Mouse (Mus musculus) stomach, embryonic 16.5 days (tissue): ENCODE data around the gene Anapc2. TPM values are rescaled to one million over a fixed set of nuclear protein-coding genes. Genes with fewer than 3 reads are reported as not detected.
A peak's percentile ranks its signal among the peaks of the same experiment; 100 is the strongest.

Experiments
- ATAC-seq: fragments of 200-750 bp; cut with Nextera tagmentation; 2 replicates; pipeline ENCODE4 v1.8.0; 2017; ENCODE audit warnings: moderate number of reproducible peaks, moderate TSS enrichment; ENCODE audit not compliant: insufficient read depth, low FRiP score
- H3K27ac ChIP-seq: fragments of 300-500 bp; sonication (generic); 2 replicates; pipeline ENCODE4 v1.5.1; 2014; ENCODE audit warnings: low read length
- H3K27me3 ChIP-seq: fragments of 300-500 bp; sonication (generic); 2 replicates; pipeline ENCODE4 v1.6.1; 2014; ENCODE audit warnings: low read length, control low read depth, mixed read lengths; ENCODE audit not compliant: control insufficient read depth, insufficient read depth
- H3K36me3 ChIP-seq: fragments of 300-500 bp; sonication (generic); 2 replicates; pipeline ENCODE4 v1.6.1; 2014; ENCODE audit warnings: low read length; ENCODE audit not compliant: control insufficient read depth, insufficient read depth
- H3K4me1 ChIP-seq: fragments of 300-500 bp; sonication (generic); 2 replicates; pipeline ENCODE4 v1.6.1; 2014; ENCODE audit warnings: low read length, control low read depth, mixed read lengths; ENCODE audit not compliant: control insufficient read depth, insufficient read depth
- H3K4me2 ChIP-seq: fragments of 300-500 bp; sonication (generic); 2 replicates; pipeline ENCODE4 v1.6.1; 2014; ENCODE audit warnings: low read depth, low read length, mixed read lengths
- H3K4me3 ChIP-seq: fragments of 300-500 bp; sonication (generic); replicated peaks from 2 replicates; pipeline ENCODE4 v1.5.1; 2014; ENCODE audit warnings: mild to moderate bottlenecking, low read length
- H3K9ac ChIP-seq: fragments of 300-500 bp; sonication (generic); 2 replicates; pipeline ENCODE4 v1.6.1; 2014; ENCODE audit warnings: low read length
- H3K9me3 ChIP-seq: fragments of 300-500 bp; sonication (generic); replicated peaks from 2 replicates; pipeline ENCODE4 v1.6.1; 2016; ENCODE audit warnings: low read length, control low read depth; ENCODE audit not compliant: control insufficient read depth
- WGBS: fragments of 180-500 bp; shearing (Covaris S2); extraction: QIAGEN DNeasy Blood & Tissue Kit; methylation state at CpG from one replicate; pipeline ENCODE4 v1.1.7; 2014; 5-methylcytosine and 5-hydroxymethylcytosine counted together
- polyA plus RNA-seq: library from polyadenylated mRNA; unstranded; fragments of >200 nt; fragmentation: Nextera tagmentation; extraction: Ambion mirVana; gene quantifications from 2 replicates; pipeline ENCODE4 v1.2.1, GENCODE M21; 2015

The Anapc2 gene
- polyA plus RNA-seq, 1 experiment from 2014 or later = 123 TPM

DNA sequence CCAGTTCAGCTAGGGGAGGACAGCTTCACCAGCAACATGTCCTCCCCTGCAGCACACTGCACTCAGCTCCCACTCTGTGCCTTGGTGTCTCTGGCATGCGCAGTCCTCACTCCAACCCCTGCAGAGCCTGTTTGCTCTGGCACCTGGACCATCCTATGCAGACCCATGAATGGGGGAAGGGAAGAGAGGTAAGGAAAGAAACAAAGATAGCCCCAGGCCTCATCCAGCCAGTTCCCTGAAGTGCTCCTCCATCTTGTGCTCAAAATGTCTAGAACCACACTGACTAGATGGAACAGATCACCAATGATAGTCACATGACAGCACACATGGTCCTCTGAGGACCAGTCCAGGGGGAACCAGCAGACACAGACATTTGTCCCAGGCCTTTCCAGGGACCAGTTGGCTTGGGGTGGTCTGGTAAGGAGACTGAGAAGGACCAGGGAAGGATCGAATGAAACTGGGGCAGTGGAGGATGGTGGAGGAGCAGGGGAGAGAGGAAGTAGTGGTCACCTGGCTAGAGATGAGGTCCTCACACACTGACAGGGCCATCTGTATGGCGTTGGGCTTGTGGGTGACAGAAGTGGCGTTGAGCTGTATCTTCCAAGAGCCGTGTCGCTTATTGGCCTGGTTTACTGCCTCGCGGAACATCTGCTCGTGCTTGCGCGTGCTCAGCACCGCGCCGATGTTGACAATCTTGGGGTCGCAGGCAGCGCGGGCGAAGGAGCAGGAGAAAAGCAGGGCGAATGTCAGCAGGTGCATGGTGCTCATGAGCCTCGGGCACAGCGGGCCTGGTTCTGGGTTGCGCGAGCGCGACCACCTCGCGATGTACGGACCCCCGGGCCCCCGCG is 46.1 kb downstream of the Anapc2 start:
- 5% methylated on average over 31 of the region's 31 CpGs for WGBS

DNA sequence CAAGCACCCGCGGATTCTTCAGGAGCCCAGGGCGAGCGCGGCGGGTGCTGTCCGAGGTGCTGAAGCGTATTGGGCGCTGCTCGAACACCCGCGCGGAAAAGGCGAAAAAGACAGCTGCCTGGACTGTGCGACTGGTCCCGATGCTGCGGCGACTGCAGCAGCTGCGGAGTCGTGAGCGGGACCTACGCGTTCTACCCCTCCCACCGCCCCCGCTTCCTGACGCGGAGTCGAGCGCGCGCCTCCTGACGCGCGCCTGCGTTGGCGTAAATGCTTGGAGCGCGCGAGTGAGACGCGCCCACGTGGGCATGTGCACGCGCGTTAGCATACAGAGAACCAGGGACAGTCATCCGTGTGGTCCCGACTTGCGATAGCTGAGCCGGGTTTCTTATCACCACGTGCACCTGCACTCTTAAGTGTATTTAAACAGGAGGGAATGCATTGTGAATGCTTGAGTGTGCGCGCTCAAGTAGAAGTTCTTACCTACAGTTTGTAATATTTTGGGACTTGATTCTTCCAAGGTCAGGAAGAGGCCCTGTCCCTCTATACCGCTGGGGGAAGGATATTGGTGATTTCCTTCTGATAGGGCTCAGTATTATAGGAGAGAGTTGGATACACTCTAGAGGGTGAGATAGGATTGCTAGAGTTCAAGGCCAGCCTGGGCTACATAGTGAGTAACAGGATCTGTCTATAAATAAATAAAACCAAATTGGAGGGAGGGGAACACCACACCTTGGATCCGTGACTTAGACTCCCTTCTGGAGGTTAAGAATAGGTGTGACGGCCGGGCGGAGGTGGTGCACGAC is 46.9 kb downstream of the Anapc2 start, which contains the start of gene Grin1:
Gene Grin1 (minus strand): TSS at position 217 of the 803 bp plus-strand sequence.
- H3K4me3 ChIP-seq = peak within 1 kb of the TSS; percentile 32
- H3K36me3 ChIP-seq = no peaks in the 10 kb centered on the region
- no peak within 1 kb of the TSS for H3K9ac ChIP-seq
- no peak within 1 kb of the TSS for H3K27ac ChIP-seq
- H3K27me3 ChIP-seq = peaks cover 27% of the 10 kb centered on the region
- peak; percentile 53; the same call in 1 of the 2 replicates for ATAC-seq
- H3K4me2 ChIP-seq = peak within 1 kb of the TSS; percentile 52
- no peaks in the 10 kb centered on the region for H3K9me3 ChIP-seq
- 9% methylated on average over 58 of the region's 58 CpGs for WGBS
- peaks cover 3% of the 10 kb centered on the region; the same call in 1 of the 2 replicates for H3K4me1 ChIP-seq

More for the DNA sequence above, 46.1 kb downstream of the Anapc2 start:
- Histone ChIP-seq H3K4me3 (peak overlapping the region; percentile 32), H3K4me2 (peak overlapping the region; percentile 52), H3K9me3 (no peaks in the 10 kb centered on the region), H3K27me3 (peaks cover 29% of the 10 kb centered on the region), H3K4me1 (peaks cover 3% of the 10 kb centered on the region; the same call in 1 of the 2 replicates), H3K27ac (no peak overlapping the region), H3K36me3 (no peaks in the 10 kb centered on the region), H3K9ac (no peak overlapping the region)
- ATAC-seq = no peak

- peaks cover 27% of the 10 kb centered on the region for H3K27me3 ChIP-seq
- no peak overlapping the region for H3K27ac ChIP-seq
- no peak for ATAC-seq
- no peaks in the 10 kb centered on the region for H3K9me3 ChIP-seq
- no peaks in the 10 kb centered on the region for H3K36me3 ChIP-seq
- no peak overlapping the region for H3K9ac ChIP-seq
- peaks cover 3% of the 10 kb centered on the region; the same call in 1 of the 2 replicates for H3K4me1 ChIP-seq
- WGBS = 41% methylated on average over 2 of the region's 2 CpGs
- no peak overlapping the region for H3K4me3 ChIP-seq
- H3K4me2 ChIP-seq = no peak overlapping the region
Measured at GRCm38 (mm10) chr2:25320084-25320483, 47.8 kb downstream of the Anapc2 start.

GRCm38 (mm10) chr2:25326036-25326435 is 53.8 kb downstream of the Anapc2 start:
- no peaks in the 10 kb centered on the region for H3K27me3 ChIP-seq
- H3K9ac ChIP-seq = no peak overlapping the region
- H3K4me2 ChIP-seq = no peak overlapping the region
- H3K4me1 ChIP-seq = no peaks in the 10 kb centered on the region
- no peak for ATAC-seq
- no peaks in the 10 kb centered on the region for H3K36me3 ChIP-seq
- no peaks in the 10 kb centered on the region for H3K9me3 ChIP-seq
- H3K4me3 ChIP-seq = no peak overlapping the region
- WGBS = 75% methylated on average over 2 of the region's 2 CpGs
- no peak overlapping the region for H3K27ac ChIP-seq

- H3K27me3 ChIP-seq = no peaks in the 10 kb centered on the region
- 41% methylated on average over 7 of the region's 7 CpGs for WGBS
- H3K4me2 ChIP-seq = no peak overlapping the region
- no peak overlapping the region for H3K27ac ChIP-seq
- H3K4me1 ChIP-seq = peaks cover 11% of the 10 kb centered on the region
- H3K9me3 ChIP-seq = no peaks in the 10 kb centered on the region
- no peak for ATAC-seq
- H3K4me3 ChIP-seq = no peak overlapping the region
- H3K36me3 ChIP-seq = no peaks in the 10 kb centered on the region
- no peak overlapping the region for H3K9ac ChIP-seq
Measured at GRCm38 (mm10) chr2:25328440-25328839, 56.2 kb downstream of the Anapc2 start.

DNA sequence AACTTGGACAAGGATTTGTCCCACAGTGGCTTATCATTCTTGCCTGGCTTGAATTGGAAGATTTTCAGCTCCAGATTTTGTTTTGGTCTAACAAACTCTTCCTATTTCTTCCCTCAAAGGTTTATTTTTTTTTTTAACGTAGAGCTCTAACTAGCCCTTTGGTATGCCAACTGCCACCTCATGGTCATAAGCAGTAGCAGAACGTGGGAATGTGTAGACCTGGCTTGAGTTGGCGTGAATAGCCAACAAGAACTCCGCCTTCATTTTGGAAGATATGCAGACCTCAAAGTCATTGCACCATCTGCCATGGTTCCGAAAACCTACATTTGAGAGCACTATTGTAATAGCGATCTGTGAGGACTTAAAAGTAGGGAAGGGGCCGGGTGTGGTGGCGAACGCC is 59.2 kb downstream of the Anapc2 start:
- H3K36me3 ChIP-seq = peaks cover 11% of the 10 kb centered on the region; the same call in 1 of the 2 replicates
- H3K4me3 ChIP-seq = peak overlapping the region; percentile 67
- WGBS = 53% methylated on average over 9 of the region's 9 CpGs
- peak overlapping the region; percentile 96; the same call in 1 of the 2 replicates for H3K9ac ChIP-seq
- peak overlapping the region; percentile 74 for H3K4me2 ChIP-seq
- no peaks in the 10 kb centered on the region for H3K9me3 ChIP-seq
- no peaks in the 10 kb centered on the region for H3K27me3 ChIP-seq
- peaks cover 14% of the 10 kb centered on the region for H3K4me1 ChIP-seq
- no peak overlapping the region for H3K27ac ChIP-seq
- no peak for ATAC-seq

GRCm38 (mm10) chr2:25332286-25333160 is 60.2 kb downstream of the Anapc2 start, which contains the start of gene Man1b1:
Gene Man1b1, plus strand, starts transcription at chr2:25332338.
- Histone ChIP-seq H3K27ac (peak within 1 kb of the TSS; percentile 92), H3K4me1 (peaks cover 14% of the 10 kb centered on the region), H3K9me3 (no peaks in the 10 kb centered on the region), H3K9ac (peak within 1 kb of the TSS; percentile 96), H3K4me2 (peak within 1 kb of the TSS; percentile 74), H3K36me3 (peaks cover 17% of the 10 kb centered on the region), H3K27me3 (no peaks in the 10 kb centered on the region), H3K4me3 (peak within 1 kb of the TSS; percentile 67)
- ATAC-seq = peak; percentile 99
- WGBS = under 1% methylated on average over 78 of the region's 78 CpGs

GRCm38 (mm10) chr2:25333569-25333968 is 61.3 kb downstream of the Anapc2 start:
- H3K9me3 ChIP-seq = no peaks in the 10 kb centered on the region
- H3K27me3 ChIP-seq = no peaks in the 10 kb centered on the region
- H3K9ac ChIP-seq = peak overlapping the region; percentile 81
- no peak overlapping the region for H3K27ac ChIP-seq
- peaks cover 14% of the 10 kb centered on the region for H3K4me1 ChIP-seq
- peak overlapping the region; percentile 67 for H3K4me2 ChIP-seq
- peak overlapping the region; percentile 67 for H3K4me3 ChIP-seq
- ATAC-seq = no peak
- 65% methylated on average over 2 of the region's 2 CpGs for WGBS
- peaks cover 21% of the 10 kb centered on the region for H3K36me3 ChIP-seq
